Mouse (Mus musculus) lung, adult 2 months (tissue): ENCODE measurements at regions not wholly inside any gene's neighbourhood (a gene's known extent, or its start where the extent isn't known, plus 50 kb on each side); places are given as distances from the start of the nearest gene placed in this dataset.

Source experiments
- DNase-seq: peaks from one replicate; pipeline ENCODE4 v3.0.0; 2022
- H3K4me1 ChIP-seq: fragments of 200-500 bp; 2 replicates; pipeline ENCODE4 v1.6.1; 2011; ENCODE audit warnings: low read length; ENCODE audit not compliant: control insufficient read depth, insufficient read depth
- H3K4me3 ChIP-seq: fragments of 200-500 bp; replicated peaks from 2 replicates; pipeline ENCODE3; 2011; ENCODE audit warnings: low read depth, mild to moderate bottlenecking, control low read depth, low read length; ENCODE audit errors: extremely low read depth
- CTCF ChIP-seq: fragments of 200-500 bp; IDR thresholded peaks from 2 replicates; pipeline ENCODE4 v1.5.1; 2011; ENCODE audit warnings: mild to moderate bottlenecking, low read length, control low read depth; ENCODE audit not compliant: insufficient read depth
- POLR2A ChIP-seq: fragments of 200-500 bp; IDR thresholded peaks from 2 replicates; pipeline ENCODE4 v1.6.1; 2011; ENCODE audit warnings: low read depth, mild to moderate bottlenecking, control low read depth, low read length, borderline replicate concordance; ENCODE audit errors: extremely low read depth
- WGBS: fragments of 180-500 bp; shearing (Covaris S2); methylation state at CpG from one replicate; pipeline ENCODE4 v1.1.7; 2018; 5-methylcytosine and 5-hydroxymethylcytosine counted together

DNA sequence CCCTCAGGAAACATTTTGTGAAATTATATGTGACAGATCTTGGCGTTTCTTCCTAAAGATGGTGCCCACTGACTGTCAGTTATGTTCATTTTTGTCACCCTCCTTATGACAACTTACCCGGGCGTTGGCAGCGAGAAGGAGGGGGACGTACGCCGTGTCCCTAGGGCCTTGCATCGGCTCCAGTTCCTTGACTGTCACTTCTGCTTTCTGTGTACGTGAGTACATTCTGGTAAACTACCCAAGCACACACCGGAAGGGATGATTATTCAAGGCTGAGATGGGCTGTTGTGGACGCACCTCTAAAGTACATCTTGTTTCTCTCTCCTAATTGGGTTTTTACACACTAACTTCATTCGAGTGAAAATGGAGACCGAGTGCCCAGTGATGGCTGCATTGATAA lies 120.2 kb downstream of the Edn3 start:
- Histone ChIP-seq H3K4me3 (no peak overlapping the region), H3K4me1 (no peaks in the 10 kb centered on the region; the same call in 1 of the 2 replicates)
- 71% methylated on average over 13 of the region's 13 CpGs for whole genome bisulfite sequencing
- TF ChIP-seq POLR2A (no peak), CTCF (no peak)
- DNase-seq = no peak

DNA sequence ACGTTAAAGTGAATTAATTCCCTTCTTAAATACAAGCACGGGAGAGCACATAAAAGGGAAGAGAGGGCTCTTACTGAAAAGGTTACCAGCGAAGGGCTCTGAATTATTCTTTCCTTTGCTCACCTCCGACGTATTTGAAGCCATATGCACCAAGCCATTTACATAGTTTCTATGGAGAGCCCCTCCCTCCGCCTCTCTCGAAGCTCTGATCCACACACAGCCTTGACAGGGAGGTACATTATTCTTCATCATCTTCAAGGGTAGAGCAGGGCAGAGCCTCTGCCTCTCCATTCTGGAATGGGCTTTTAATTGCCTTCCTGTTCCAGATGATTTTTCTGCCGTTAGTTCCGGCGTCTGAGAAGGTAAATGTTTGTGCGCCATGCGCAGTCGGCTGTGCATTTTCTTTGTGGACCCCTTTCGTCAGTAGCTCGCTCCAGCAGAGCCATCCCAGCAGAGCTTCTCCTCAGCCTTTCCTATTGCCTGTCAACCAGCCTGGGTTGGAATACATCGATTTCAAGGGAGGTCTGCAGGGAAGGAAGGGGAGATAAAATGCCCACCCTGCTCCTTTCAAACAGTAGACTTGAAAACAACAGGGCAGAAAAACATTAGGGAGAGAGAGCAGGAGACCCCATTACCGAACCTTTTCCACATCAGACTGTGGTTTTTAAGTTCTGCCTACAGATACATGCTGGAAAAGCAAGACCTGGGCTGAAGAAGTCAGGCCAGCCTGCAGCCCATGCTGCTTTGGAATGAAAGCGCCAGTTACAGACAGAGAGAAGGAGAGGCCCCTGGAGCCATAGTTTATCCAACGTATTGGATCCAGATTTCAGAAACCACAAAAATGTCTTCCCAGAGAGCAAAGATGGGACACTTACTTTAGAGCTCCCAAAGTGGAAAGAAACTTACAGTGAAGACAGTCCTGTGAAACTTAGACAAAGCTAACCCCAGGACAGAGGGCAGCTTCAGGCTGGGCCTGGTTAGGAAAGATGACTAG lies 124.1 kb downstream of the Edn3 start:
- DNase-seq = no peak
- TF ChIP-seq POLR2A (no peak), CTCF (no peak)
- H3K4me1 ChIP-seq = no peaks in the 10 kb centered on the region
- WGBS = 65% methylated on average over 19 of the region's 19 CpGs
- H3K4me3 ChIP-seq = no peak overlapping the region

DNA sequence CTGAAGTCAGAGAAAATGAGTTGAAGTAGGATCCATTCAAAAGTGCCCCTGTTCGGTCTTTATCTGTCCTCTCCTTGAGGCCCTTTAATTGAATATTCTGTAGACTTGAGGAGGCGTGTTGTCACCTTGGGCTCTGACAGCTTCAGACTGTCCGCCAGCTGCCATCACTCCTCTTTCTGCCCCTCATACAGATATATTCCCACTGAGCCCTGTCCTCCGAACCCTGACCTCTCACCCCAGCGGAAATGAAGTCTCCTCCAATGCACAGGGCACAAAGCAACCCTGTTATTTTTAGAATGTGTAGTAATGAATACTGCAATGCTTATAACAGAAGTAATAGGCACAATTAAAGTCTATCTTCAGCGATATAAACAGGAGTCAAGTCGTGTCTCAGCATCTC lies 117.4 kb upstream of the Gm14444 start:
- Histone ChIP-seq H3K4me1 (no peaks in the 10 kb centered on the region), H3K4me3 (no peak overlapping the region)
- TF ChIP-seq CTCF = no peak
- TF ChIP-seq POLR2A = no peak
- no peak for DNase-seq
- WGBS = 61% methylated on average over 7 of the region's 7 CpGs

DNA sequence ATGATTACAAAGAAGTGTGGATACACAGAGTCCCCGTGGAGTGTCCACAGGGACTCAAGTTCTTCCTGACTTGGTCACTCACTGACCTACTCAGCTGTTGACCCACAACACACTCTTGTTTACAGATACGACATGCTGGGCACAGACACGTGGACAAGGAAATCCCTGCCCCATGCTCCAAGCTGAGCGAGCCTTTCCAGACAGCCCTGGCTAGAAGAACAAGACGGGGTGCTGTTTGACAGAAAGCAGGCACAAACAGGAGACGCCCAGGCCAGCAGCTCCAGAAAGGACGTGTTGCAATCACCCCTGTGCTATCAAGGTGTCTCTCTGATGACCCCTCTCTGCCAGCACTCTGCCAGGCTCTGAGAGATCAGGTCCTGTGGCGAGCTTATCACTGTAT lies 112.6 kb upstream of the Gm14444 start:
- no peak for DNase-seq
- Histone ChIP-seq H3K4me3 (no peak overlapping the region), H3K4me1 (no peaks in the 10 kb centered on the region)
- WGBS = 28% methylated on average over 8 of the region's 8 CpGs
- no peak for TF ChIP-seq POLR2A
- no peak for TF ChIP-seq CTCF

DNA sequence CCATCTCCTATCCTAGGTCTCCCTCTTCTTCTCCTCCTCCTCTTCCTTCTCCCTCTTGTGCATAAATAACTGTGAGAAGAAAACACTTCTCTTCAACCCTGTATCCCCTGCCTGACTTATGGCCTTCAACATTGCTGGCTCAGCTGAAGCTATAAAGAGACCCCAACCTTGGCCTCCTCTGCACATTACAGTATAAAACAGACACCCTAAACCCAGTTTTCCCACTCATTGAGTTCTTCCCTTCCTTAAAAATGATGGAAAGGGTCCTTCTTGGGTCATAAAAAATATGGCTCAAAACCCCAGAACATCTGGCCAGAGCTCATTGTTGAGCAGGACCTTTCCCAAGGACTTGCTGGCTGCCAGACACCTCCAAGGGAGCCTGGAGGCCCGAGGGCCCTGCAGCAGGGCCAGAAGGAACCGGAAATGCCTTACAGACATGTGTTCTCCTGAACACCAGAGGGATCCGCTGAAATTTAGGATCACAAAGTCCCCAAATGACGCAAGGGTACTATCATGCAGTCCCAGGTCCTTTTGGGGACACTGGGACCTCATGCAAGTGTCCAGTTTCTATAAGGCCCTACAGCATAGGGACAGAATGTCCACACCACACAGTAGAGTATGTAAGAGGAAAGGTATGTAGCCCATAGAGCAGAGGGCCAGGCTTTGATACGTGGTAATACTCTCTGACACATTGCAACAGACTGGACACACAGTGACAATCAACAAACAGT lies 109.9 kb upstream of the Gm14444 start:
- H3K4me1 ChIP-seq = no peaks in the 10 kb centered on the region
- no peak for DNase-seq
- 56% methylated on average over 5 of the region's 5 CpGs for WGBS
- H3K4me3 ChIP-seq = no peak overlapping the region
- TF ChIP-seq POLR2A = no peak
- no peak for TF ChIP-seq CTCF

DNA sequence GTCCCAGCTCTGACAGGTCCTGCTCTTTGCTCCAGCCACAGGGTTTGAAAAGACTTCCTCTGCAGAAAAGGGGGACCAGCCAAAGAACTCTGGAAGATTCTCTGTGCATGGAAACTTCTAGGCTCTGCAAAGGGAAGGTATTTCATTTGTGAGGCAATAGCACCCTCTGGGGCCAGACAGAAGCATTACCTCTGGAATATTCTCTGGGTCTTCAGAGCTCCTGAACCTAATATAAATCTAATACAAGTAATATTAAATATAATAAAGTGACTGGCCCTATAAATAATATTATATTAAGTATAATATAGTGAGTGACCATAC lies 109.4 kb upstream of the Gm14444 start:
- DNase-seq = peak; percentile 45
- TF ChIP-seq POLR2A (no peak), CTCF (peak; percentile 34; the same call in 1 of the 2 replicates)
- no peaks in the 10 kb centered on the region for H3K4me1 ChIP-seq
- no peak overlapping the region for H3K4me3 ChIP-seq

DNA sequence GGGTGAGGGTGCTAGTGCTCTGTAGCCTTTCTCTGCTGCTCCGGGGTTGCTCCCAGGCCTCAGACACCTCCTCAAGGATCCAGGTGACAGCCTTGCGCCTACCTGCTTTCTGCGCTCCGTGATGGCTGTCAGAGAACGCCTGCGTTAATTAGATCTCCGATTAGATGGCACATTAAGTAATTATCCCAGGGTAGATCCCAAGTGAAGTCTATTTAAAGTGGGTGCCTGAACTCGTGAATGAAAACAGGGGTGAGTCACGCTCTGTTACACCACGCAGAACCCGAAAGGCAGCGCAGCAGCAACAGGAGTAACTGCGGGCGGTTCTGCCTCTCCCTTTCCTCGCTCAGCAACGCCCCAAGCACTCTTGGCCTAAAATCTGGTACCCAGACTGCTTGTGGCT lies 108.2 kb upstream of the Gm14444 start:
- TF ChIP-seq CTCF = no peak
- TF ChIP-seq POLR2A = no peak
- H3K4me1 ChIP-seq = no peaks in the 10 kb centered on the region
- no peak overlapping the region for H3K4me3 ChIP-seq
- DNase-seq = no peak
- WGBS = 89% methylated on average over 16 of the region's 16 CpGs

DNA sequence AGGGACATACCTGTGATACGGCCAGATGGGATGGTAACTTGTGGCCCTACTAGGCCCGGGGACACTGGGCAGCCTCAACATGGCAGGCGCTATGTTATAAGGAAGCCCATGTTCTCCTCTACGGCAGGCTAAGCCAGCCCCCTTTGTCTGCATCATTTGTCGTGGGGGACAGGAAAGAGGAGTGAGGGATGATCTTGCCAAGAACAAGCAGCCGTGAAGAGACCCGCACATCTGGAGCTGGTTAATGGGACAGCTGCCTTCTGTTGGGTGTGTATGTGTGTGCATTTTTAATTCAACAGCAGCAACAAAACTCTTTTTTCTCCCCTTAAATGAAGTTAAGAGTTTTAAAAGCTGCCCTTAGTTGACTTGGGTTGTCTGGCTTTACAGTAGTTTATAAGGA lies 106.4 kb upstream of the Gm14444 start:
- no peak for DNase-seq
- 69% methylated on average over 7 of the region's 7 CpGs for WGBS

DNA sequence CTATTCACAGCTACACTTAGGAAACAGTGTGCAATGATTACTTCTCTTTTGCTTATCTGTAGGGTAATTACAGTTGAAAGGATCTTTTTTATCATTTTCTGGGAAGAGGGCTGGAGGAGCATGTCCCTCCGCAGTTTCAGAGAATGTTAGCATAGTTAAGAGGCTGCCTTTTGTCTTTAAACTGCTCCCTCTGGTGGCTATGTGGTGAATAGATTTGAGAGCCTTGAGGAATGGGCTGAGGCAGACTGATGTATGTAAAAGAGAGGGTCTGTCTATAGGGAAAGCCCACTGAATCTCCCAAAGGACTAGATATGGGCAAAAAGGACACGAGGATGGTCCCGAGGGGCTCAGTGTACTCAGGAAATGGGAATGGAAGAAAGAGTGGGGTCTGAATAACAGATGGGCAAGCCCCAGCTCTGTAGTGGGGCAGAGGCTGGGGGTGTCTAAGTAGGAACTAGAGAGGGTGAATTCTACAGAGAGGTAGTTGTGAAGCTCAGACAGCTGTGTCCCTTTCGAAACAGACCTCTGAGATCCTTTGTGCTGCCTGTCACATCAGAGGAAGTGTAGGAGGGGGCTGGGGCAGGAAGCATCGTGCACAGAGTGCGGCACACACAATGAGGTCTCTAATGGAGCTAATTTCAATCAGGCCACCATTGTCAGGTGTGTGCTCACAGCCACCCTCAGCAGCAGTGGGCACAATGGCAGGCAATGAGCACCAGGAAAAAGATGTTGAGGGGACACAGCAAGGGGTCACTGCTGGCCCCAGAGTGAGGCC lies 104.0 kb upstream of the Gm14444 start:
- Histone ChIP-seq H3K4me1 (no peaks in the 10 kb centered on the region), H3K4me3 (no peak overlapping the region)
- WGBS = 33% methylated on average over 6 of the region's 6 CpGs
- DNase-seq = peak; percentile 10
- no peak for TF ChIP-seq POLR2A
- peak; percentile 30; the same call in 1 of the 2 replicates for TF ChIP-seq CTCF

More for the DNA sequence above, 106.4 kb upstream of the Gm14444 start:
- H3K4me1 ChIP-seq = no peaks in the 10 kb centered on the region
- H3K4me3 ChIP-seq = no peak overlapping the region
- no peak for TF ChIP-seq POLR2A
- no peak for TF ChIP-seq CTCF
